Mouse (Mus musculus) C2C12 (cell line): ENCODE measurements around the gene Slc39a7.

Source experiments
- CTCF ChIP-seq: IDR thresholded peaks from one replicate; pipeline ENCODE4 v1.5.1; 2011; ENCODE audit not compliant: control insufficient read depth, insufficient read depth, insufficient read length
- FOSL1 ChIP-seq: IDR thresholded peaks from one replicate; pipeline ENCODE4 v1.8.0; 2011; ENCODE audit warnings: mild to moderate bottlenecking, low read length; ENCODE audit not compliant: poor library complexity, insufficient read depth, severe bottlenecking
- MAX ChIP-seq: IDR thresholded peaks from one replicate; pipeline ENCODE4 v1.6.1; 2011; ENCODE audit warnings: mild to moderate bottlenecking, control low read depth

GRCm38 (mm10) chr17:33999341-34000149 lies 31.9 kb downstream of the Slc39a7 start:
- TF ChIP-seq CTCF (no peak), FOSL1 (no peak), MAX (no peak)
